Mouse (Mus musculus): ENCODE results near the gene Slc25a30.

- TF ChIP-seq GATA1 (IDR thresholded peaks at IDR 0.05; ENCODE audit: borderline replicate concordance, low read length) = no peak
- no peak for TF ChIP-seq FLI1 (IDR thresholded peaks at IDR 0.05; ENCODE audit: low read length)
These were observed 29.0 kb downstream of the Slc25a30 start for GRCm38 (mm10) chr14:75757821-75758220.

Measured in megakaryocyte, embryonic 14.5 days (primary cell).